Mouse (Mus musculus) testis, adult 2 months (tissue): Measurements from ENCODE around the gene Fubp1.

Experiments
- CTCF ChIP-seq: fragments of 200-500 bp; IDR thresholded peaks from 2 replicates; pipeline ENCODE4 v1.5.1; 2012; ENCODE audit warnings: low read depth, mild to moderate bottlenecking, inconsistent platforms, low read length, moderate library complexity; ENCODE audit not compliant: control insufficient read depth, insufficient read depth, insufficient replicate concordance
- POLR2A ChIP-seq: fragments of 200-500 bp; IDR thresholded peaks from 2 replicates; pipeline ENCODE4 v1.6.1; 2012; ENCODE audit warnings: low read depth, mild to moderate bottlenecking, inconsistent platforms, low read length, moderate library complexity; ENCODE audit not compliant: control insufficient read depth

GRCm38 (mm10) chr3:152210728-152211391, 638 bp downstream of the Fubp1 start:
- no peak for TF ChIP-seq CTCF
- no peak for TF ChIP-seq POLR2A
